Mouse (Mus musculus): ENCODE results near the gene Spef1. TPM values are rescaled to one million over a fixed set of nuclear protein-coding genes. Genes with fewer than 3 reads are reported as not detected.

The Spef1 gene
- 0.59 and 0.65 TPM in 2 replicates for polyA plus RNA-seq (2015; fragmentation: Nextera tagmentation; extraction: Ambion mirVana)

DNA sequence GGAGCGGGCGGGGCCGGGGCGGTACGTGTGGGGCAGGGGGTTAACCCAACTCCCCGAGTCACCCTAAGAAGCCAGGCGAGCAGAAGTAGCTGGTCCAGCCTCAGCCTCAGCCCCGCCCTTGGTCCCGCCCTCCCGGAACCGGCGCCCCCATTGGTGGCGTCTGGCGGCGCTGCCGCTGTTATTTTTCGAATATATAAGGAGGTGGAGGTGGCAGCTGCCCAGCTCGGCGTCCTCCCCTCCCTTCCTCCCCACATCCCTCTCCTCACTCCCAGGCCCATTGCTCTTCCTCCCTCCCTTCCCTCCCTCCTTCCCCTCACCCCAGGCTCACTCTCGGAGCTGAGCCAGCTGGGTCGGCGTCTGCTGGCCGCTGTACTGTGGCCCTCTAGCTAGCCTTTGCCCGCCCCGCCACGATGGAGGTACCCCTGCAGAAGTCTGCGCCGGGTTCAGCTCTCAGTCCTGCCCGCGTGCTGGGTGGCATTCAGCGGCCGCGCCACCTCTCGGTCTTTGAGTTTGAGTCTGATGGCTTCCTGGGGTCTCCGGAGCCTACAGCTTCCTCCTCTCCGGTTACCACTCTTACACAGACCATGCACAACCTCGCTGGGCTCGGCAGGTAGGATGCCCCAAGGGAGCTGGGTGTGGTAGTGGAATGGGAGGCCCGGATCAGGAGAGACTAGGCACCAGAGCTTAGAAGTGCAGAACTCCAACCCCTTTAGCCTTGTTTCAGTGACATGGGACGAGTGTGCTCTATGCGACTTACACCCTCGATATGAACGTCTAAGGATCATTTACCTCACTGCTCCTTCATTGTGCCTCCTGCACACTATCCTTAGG lies at the start of gene Spef1, which contains the start of gene Cdc25b:
TSS of gene Spef1 (minus strand) at position 512 of the 831 bp plus-strand sequence.
TSS of gene Cdc25b (plus strand) at position 179 of the 831 bp plus-strand sequence.
- Histone ChIP-seq H3K27ac (ENCODE audit: low read depth) (peak within 1 kb of the TSS; percentile 85), H3K9me3 (ENCODE audit: low read length) (no peaks in the 10 kb centered on the region), H3K36me3 (replicated peaks; ENCODE audit: insufficient read depth, low read length) (peaks cover 31% of the 10 kb centered on the region), H3K9ac (replicated peaks) (peak within 1 kb of the TSS; percentile 78), H3K27me3 (ENCODE audit: insufficient read depth, low read length) (no peaks in the 10 kb centered on the region), H3K4me3 (ENCODE audit: low read depth, low read length) (peak within 1 kb of the TSS; percentile 74), H3K4me2 (ENCODE audit: low read depth, low read length) (peak within 1 kb of the TSS; percentile 86), H3K4me1 (ENCODE audit: insufficient read depth) (peaks cover 37% of the 10 kb centered on the region)
- ATAC-seq: peak; percentile 88
- 1% methylated on average over 40 of the region's 43 CpGs for WGBS (ENCODE audit: insufficient replicate concordance)
- no peak; the same call in 1 of the 2 replicates for TF ChIP-seq EP300 (IDR thresholded peaks at IDR 0.05; ENCODE audit: low read depth)
- TF ChIP-seq CTCF (IDR thresholded peaks at IDR 0.05; ENCODE audit: low read depth): peak; percentile 46
- DNase-seq: peak; percentile 94

GRCm38 (mm10) chr2:131234970-131235635 lies 48.0 kb upstream of the Spef1 start:
- Histone ChIP-seq H3K9ac (replicated peaks) (peak overlapping the region; percentile 80), H3K9me3 (ENCODE audit: low read length) (no peaks in the 10 kb centered on the region), H3K36me3 (replicated peaks; ENCODE audit: insufficient read depth, low read length) (peaks cover 4% of the 10 kb centered on the region), H3K27me3 (ENCODE audit: insufficient read depth, low read length) (no peaks in the 10 kb centered on the region), H3K27ac (ENCODE audit: low read depth) (peak overlapping the region; percentile 89), H3K4me1 (ENCODE audit: insufficient read depth) (peaks cover 33% of the 10 kb centered on the region), H3K4me2 (ENCODE audit: low read depth, low read length) (peak overlapping the region; percentile 82), H3K4me3 (ENCODE audit: low read depth, low read length) (peak overlapping the region; percentile 59)
- DNase-seq: peak; percentile 74
- TF ChIP-seq CTCF (IDR thresholded peaks at IDR 0.05; ENCODE audit: low read depth) (no peak), EP300 (IDR thresholded peaks at IDR 0.05; ENCODE audit: low read depth) (no peak)
- peak; percentile 28 for ATAC-seq
- 29% methylated on average over 7 of the region's 7 CpGs for WGBS (ENCODE audit: insufficient replicate concordance)

DNA sequence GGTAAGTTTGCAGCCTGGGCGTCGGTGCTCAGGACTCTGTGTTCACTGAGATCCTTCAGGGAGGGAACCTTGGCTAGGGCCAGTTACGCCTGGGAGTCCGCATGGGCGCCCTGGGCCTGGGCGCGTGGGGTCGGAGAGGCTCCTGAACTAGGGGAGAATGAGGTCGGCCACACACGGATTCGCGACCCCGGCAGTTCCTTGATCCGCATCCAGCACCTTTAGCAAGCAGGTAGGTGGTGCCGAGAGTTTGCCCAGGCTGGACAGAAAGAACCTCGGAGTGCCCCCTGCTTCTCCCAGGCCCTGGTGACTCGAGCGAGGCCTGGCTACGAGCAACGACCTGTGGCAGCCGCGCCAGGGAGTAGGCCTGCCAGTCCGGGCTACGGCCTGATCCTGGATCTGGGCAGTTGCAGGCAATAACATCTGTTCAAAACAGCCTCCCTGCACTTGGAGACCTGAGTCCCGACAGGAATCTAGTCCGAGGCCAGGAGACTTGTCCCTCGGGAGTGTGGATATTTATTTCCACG lies 47.1 kb upstream of the Spef1 start:
- H3K9me3 ChIP-seq (ENCODE audit: low read length): no peaks in the 10 kb centered on the region
- H3K9ac ChIP-seq (replicated peaks): peak overlapping the region; percentile 80
- peaks cover 27% of the 10 kb centered on the region for H3K4me1 ChIP-seq (ENCODE audit: insufficient read depth)
- peak overlapping the region; percentile 82 for H3K4me2 ChIP-seq (ENCODE audit: low read depth, low read length)
- peak overlapping the region; percentile 59 for H3K4me3 ChIP-seq (ENCODE audit: low read depth, low read length)
- 6% methylated on average over 28 of the region's 28 CpGs for WGBS (ENCODE audit: insufficient replicate concordance)
- no peaks in the 10 kb centered on the region for H3K27me3 ChIP-seq (ENCODE audit: insufficient read depth, low read length)
- peak overlapping the region; percentile 89 for H3K27ac ChIP-seq (ENCODE audit: low read depth)
- DNase-seq (no peak), ATAC-seq (peak; percentile 47)
- no peak for TF ChIP-seq EP300 (IDR thresholded peaks at IDR 0.05; ENCODE audit: low read depth)
- TF ChIP-seq CTCF (IDR thresholded peaks at IDR 0.05; ENCODE audit: low read depth): no peak
- H3K36me3 ChIP-seq (replicated peaks; ENCODE audit: insufficient read depth, low read length): no peaks in the 10 kb centered on the region; the same call in 1 of the 2 replicates

- Histone ChIP-seq H3K27me3 (ENCODE audit: insufficient read depth, low read length) (no peaks in the 10 kb centered on the region), H3K27ac (ENCODE audit: low read depth) (peak within 1 kb of the TSS; percentile 89), H3K4me3 (ENCODE audit: low read depth, low read length) (peak within 1 kb of the TSS; percentile 59), H3K9me3 (ENCODE audit: low read length) (no peaks in the 10 kb centered on the region), H3K4me2 (ENCODE audit: low read depth, low read length) (peak within 1 kb of the TSS; percentile 82), H3K36me3 (replicated peaks; ENCODE audit: insufficient read depth, low read length) (no peaks in the 10 kb centered on the region; the same call in 1 of the 2 replicates), H3K9ac (replicated peaks) (peak within 1 kb of the TSS; percentile 80), H3K4me1 (ENCODE audit: insufficient read depth) (peaks cover 26% of the 10 kb centered on the region)
- peak; percentile 98 for DNase-seq
- 15% methylated on average over 29 of the region's 29 CpGs for WGBS (ENCODE audit: insufficient replicate concordance)
- peak; percentile 97 for ATAC-seq
- TF ChIP-seq CTCF (IDR thresholded peaks at IDR 0.05; ENCODE audit: low read depth) (no peak), EP300 (IDR thresholded peaks at IDR 0.05; ENCODE audit: low read depth) (peak; percentile 63; the same call in 1 of the 2 replicates)
Measured at GRCm38 (mm10) chr2:131233307-131234126, 46.4 kb upstream of the Spef1 start, which contains the start of gene Mavs. Gene Mavs, plus strand, starts transcription at chr2:131234063.

DNA sequence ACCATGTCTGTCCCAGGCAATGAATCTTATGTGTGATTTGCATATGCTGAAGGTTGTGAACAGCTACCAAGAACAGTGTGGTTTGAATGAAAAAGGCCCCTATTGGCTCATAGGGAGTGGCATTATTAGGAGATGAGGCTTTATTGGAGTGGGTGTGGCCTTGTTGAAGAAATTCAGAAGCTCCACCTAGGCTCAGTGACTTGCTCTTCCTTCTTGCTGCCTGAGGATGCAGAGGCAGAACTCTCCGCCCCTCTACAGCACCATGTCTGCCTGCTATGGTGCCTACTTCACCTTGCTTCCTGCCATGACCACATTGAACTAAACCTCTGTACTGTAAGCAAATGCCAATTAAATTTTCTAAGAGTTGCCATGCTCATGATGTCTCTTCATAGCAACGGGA lies 45.5 kb upstream of the Spef1 start:
- DNase-seq (no peak), ATAC-seq (peak; percentile 26)
- Histone ChIP-seq H3K4me3 (ENCODE audit: low read depth, low read length) (no peak overlapping the region), H3K4me1 (ENCODE audit: insufficient read depth) (peaks cover 26% of the 10 kb centered on the region), H3K36me3 (replicated peaks; ENCODE audit: insufficient read depth, low read length) (no peaks in the 10 kb centered on the region; the same call in 1 of the 2 replicates), H3K9ac (replicated peaks) (no peak overlapping the region; the same call in none of the 2 replicates), H3K4me2 (ENCODE audit: low read depth, low read length) (peak overlapping the region; percentile 82; the same call in 1 of the 2 replicates), H3K9me3 (ENCODE audit: low read length) (no peaks in the 10 kb centered on the region), H3K27ac (ENCODE audit: low read depth) (peak overlapping the region; percentile 52; the same call in 1 of the 2 replicates), H3K27me3 (ENCODE audit: insufficient read depth, low read length) (no peaks in the 10 kb centered on the region)
- no peak; the same call in 1 of the 2 replicates for TF ChIP-seq EP300 (IDR thresholded peaks at IDR 0.05; ENCODE audit: low read depth)
- 0 out of 2 replicates have a peak, but pooled peaks have one; percentile 4 for TF ChIP-seq CTCF (IDR thresholded peaks at IDR 0.05; ENCODE audit: low read depth)
- 67% methylated on average over 2 of the region's 2 CpGs for WGBS (ENCODE audit: insufficient replicate concordance)

Measured in liver, postnatal 0 days (tissue).